Comparison of ENCODE assay signal across 16 mouse cellular contexts in the genomic region with DNA sequence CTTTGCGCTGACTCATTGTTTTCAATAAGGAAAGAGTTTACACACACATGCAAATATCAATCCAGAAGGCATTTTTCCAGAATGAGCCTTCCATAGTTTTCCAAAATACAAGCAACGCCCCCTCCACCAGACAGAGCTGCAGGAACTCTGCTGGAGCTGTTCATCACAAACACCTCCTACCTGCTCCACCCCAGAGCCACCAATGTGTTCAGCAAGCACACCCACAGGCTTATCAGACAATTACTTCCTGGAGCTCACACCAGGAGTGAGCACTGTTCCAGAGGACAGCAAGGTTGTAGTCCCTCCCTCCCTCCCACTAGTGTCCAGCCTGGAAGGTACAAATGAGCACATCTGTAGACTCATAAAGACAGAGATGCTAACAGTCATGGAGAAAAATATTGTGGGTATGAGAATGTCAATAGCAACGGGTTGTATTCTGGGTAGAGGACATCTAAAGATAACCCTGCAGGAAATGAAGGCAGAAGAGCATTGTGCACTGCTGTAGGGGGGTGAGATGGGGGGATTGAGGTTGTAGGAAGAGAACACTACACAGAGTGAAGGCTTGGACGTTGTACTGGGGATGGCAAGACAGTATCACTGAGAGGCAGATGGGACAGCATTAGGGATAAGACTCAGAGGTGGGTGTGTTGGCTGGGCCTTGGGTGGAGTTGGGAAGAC.
A peak's percentile ranks its signal among the peaks of the same experiment; 100 is the strongest.
DNase-seq lines count a peak whose midpoint lies in the region; ATAC-seq lines count a peak whose summit lies in the region.
"Had no signal": no experiment of that assay in that cellular context is flagged by ENCODE, and none has a peak within 500 bp of the region (broad histone marks: within the 10 kb centered on the region; RNA-seq: fewer than 3 reads in every experiment).

No protein-coding gene starts in this region.

- no peaks in the 10 kb centered on the region for H3K36me3 ChIP-seq in heart, embryonic 11.5 days (ENCODE audit: control insufficient read depth, insufficient read depth, low read length)
- H3K36me3 ChIP-seq in forebrain, embryonic 11.5 days (ENCODE audit: control insufficient read depth, insufficient read depth, low read length): no peaks in the 10 kb centered on the region
- H3K36me3 ChIP-seq: embryonic facial prominence, embryonic 10.5 days had no signal

- peaks cover 10% of the 10 kb centered on the region for H3K4me1 ChIP-seq in heart, embryonic 11.5 days (ENCODE audit: control insufficient read depth, insufficient read depth, low read length)
- H3K4me1 ChIP-seq in forebrain, embryonic 11.5 days (replicated peaks; ENCODE audit: control insufficient read depth, insufficient read depth, low read length): no peaks in the 10 kb centered on the region
- H3K4me1 ChIP-seq: embryonic facial prominence, embryonic 10.5 days had no signal

- 0 out of 2 replicates have a peak overlapping the region, but pooled peaks have one; percentile 6 for H3K27ac ChIP-seq in heart, embryonic 11.5 days (ENCODE audit: low read depth, low read length)
- H3K27ac ChIP-seq in forebrain, embryonic 11.5 days (ENCODE audit: low read depth, low read length): no peak overlapping the region
- H3K27ac ChIP-seq: embryonic facial prominence, embryonic 10.5 days had no signal

- no peak for ATAC-seq in heart, embryonic 11.5 days (replicated peaks; ENCODE audit: insufficient number of reproducible peaks, low FRiP score, low TSS enrichment)
- ATAC-seq in forebrain, embryonic 11.5 days (replicated peaks; ENCODE audit: low FRiP score): no peak
- ATAC-seq: forebrain, postnatal 0 days had no signal

- no peak for DNase-seq in heart, adult 9 months (ENCODE audit: low spot score in 2 of 2)
- peak; percentile 14 for DNase-seq in right cerebral cortex, postnatal 25 days
- DNase-seq in right cerebral cortex, postnatal 10 days (ENCODE audit: low spot score in 2 of 2): no peak
- peak; percentile 55 for DNase-seq in brain, adult 2 months (ENCODE audit: low read depth, low spot score)
- DNase-seq in forebrain, embryonic 11.5 days (ENCODE audit: low spot score): no peak
- no peak for DNase-seq in urinary bladder, postnatal 36 days (ENCODE audit: low spot score in 2 of 2)
- DNase-seq: cerebellum, postnatal 14 days; forebrain, postnatal 0 days; gastrocnemius, postnatal 25 days; kidney, postnatal 10 days; lung, adult 18-20 months; lung, postnatal 36 days had no signal

- H3K4me3 ChIP-seq in heart, embryonic 11.5 days (ENCODE audit: low read depth, low read length): no peak overlapping the region
- H3K4me3 ChIP-seq in forebrain, embryonic 11.5 days (ENCODE audit: low read depth, low read length): no peak overlapping the region
- H3K4me3 ChIP-seq: embryonic facial prominence, embryonic 10.5 days; erythroblast, embryonic 14.5 days had no signal

- H3K9me3 ChIP-seq in heart, embryonic 11.5 days (replicated peaks; ENCODE audit: control insufficient read depth, low read length): no peaks in the 10 kb centered on the region
- no peaks in the 10 kb centered on the region; the same call in 1 of the 2 replicates for H3K9me3 ChIP-seq in forebrain, embryonic 11.5 days (ENCODE audit: control insufficient read depth, low read length)
- H3K9me3 ChIP-seq: embryonic facial prominence, embryonic 10.5 days had no signal

- no peak overlapping the region for H3K9ac ChIP-seq in heart, embryonic 11.5 days (ENCODE audit: low read depth, low read length)
- no peak overlapping the region for H3K9ac ChIP-seq in forebrain, embryonic 11.5 days (ENCODE audit: low read length)
- H3K9ac ChIP-seq: forebrain, postnatal 0 days had no signal

- WGBS in heart, embryonic 11.5 days (ENCODE audit: insufficient replicate concordance): 60% methylated on average over 4 of the region's 4 CpGs
- WGBS in forebrain, embryonic 11.5 days: 77% methylated on average over 4 of the region's 4 CpGs

- no peak overlapping the region for H3K4me2 ChIP-seq in heart, embryonic 11.5 days
- H3K4me2 ChIP-seq in forebrain, embryonic 11.5 days (ENCODE audit: low read depth, low read length, severe bottlenecking): no peak overlapping the region
- H3K4me2 ChIP-seq: midbrain, embryonic 11.5 days had no signal

- no peaks in the 10 kb centered on the region for H3K27me3 ChIP-seq in heart, embryonic 11.5 days (ENCODE audit: control insufficient read depth, insufficient read depth, low read length)
- no peaks in the 10 kb centered on the region for H3K27me3 ChIP-seq in forebrain, embryonic 11.5 days (ENCODE audit: control insufficient read depth, insufficient read depth, low read length)

Comparison
In these comparisons a context has a peak if more than half of its experiments do, and no peak if none do; other contexts are left out.
1. DNase-seq: peak in right cerebral cortex, postnatal 25 days (single experiment) and brain, adult 2 months (single experiment); none in heart, adult 9 months (0 of 2), right cerebral cortex, postnatal 10 days (0 of 2), forebrain, embryonic 11.5 days (single experiment) and urinary bladder, postnatal 36 days (0 of 2).